Mouse (Mus musculus) cerebellum, adult (tissue): ENCODE results near the gene Ggta1.

Experiments used
- ATAC-seq: cut with Nextera tagmentation; 2 replicates; pipeline ENCODE4 v1.9.2; 2017; ENCODE audit warnings: mild to moderate bottlenecking, moderate library complexity, mixed read lengths; ENCODE audit not compliant: insufficient number of reproducible peaks, low FRiP score, low TSS enrichment

The Ggta1 gene

DNA sequence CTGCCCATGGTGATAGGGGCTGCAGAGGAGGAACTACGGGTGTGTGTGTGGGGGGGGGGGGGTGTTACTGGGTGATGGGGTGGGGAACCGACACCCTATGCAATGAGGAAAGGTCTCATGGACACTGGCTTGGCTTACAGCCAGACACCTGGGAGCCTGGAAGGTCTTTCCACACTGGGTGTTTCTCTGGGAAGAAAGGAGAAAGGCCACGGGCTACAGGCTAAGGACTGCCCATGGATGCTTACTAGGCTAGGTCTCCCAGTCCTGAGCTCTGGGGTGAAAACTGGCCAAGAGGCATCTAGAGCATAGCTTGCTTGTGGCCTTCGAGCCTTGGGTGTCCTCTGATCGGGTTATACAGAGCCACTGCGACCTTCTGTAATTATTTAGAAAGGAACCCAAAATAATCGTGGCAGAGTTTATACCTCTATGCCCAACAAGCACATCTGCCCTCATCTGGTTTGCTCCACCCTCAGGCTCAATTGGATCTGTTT is at the start of gene Ggta1:
Gene Ggta1, minus strand, starts transcription at position 441 of the 491 bp plus-strand sequence.
- no peak for ATAC-seq

DNA sequence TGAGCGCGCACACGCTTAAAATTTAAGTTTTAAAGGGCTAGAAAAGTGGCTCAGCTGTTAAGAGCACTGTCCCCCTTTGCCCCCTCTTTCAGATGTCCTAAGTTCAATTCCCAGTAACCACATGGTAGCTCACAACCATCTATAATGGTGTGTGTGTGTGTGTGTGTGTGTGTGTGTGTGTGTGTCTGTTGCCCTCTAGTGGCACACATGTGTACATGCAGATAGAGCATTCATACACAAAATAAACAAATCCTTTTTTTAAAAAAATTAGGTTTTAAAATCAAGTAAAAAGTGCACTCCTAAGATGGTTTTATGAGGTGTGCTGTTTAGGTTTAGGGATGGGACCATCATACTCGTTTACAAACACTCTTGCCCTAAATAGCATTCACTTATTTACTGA is 49.2 kb upstream of the Ggta1 start:
- no peak for ATAC-seq

DNA sequence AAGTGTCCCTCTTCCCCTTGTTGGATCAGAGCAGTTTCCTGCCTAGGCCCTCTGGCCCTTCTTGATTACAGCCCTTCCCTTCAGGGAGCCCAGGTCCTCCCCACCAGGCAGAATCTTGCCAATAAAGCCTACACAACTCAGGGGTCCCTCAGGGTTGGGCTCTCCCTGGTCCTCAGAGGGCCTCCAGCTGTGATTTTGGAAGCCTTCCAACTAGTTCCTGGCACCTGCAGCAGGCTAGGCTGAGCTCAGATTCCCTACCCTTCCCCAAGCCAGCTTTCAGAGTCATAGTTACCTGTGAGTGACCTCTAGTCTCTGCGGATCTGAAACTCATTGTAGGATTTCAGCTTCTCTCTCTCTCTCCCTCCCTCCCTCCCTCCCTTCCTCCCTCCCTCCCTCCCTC is 47.9 kb upstream of the Ggta1 start:
- ATAC-seq, result no peak

DNA sequence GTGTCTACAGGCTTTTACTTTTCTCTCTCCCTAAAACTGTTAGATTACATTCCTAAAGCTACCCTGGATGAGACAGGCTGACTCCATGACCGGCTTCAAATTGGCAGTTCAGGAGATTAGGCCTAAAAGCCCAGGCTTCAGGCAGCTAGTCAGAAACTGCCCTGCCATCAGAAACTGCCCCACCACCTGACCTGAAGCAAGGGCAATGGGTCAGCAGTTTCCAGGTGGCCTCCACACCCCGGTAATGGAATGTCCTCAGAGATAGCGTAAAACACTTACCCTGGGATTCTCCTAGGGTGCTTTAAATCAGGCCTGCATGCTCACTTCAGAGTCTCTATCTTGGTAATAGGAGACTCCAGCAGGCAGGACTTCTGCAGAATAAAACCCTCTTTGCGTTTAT is 46.9 kb upstream of the Ggta1 start:
- ATAC-seq, result no peak

DNA sequence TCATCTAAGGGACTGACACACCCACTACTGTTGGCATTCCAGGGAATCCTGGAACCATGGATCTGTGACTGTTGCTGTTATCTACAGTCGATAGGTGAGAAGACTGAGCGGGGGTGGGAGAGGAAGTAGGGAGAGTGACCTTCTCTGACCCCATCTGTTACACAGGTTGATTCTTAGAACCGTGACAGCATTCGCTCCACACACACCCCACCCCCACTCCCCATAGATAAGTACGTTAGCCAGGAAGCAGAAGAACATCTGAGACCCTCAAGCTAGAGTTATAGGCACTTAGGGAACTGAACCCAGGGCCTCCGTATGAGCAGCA is 46.3 kb upstream of the Ggta1 start:
- ATAC-seq, result no peak

DNA sequence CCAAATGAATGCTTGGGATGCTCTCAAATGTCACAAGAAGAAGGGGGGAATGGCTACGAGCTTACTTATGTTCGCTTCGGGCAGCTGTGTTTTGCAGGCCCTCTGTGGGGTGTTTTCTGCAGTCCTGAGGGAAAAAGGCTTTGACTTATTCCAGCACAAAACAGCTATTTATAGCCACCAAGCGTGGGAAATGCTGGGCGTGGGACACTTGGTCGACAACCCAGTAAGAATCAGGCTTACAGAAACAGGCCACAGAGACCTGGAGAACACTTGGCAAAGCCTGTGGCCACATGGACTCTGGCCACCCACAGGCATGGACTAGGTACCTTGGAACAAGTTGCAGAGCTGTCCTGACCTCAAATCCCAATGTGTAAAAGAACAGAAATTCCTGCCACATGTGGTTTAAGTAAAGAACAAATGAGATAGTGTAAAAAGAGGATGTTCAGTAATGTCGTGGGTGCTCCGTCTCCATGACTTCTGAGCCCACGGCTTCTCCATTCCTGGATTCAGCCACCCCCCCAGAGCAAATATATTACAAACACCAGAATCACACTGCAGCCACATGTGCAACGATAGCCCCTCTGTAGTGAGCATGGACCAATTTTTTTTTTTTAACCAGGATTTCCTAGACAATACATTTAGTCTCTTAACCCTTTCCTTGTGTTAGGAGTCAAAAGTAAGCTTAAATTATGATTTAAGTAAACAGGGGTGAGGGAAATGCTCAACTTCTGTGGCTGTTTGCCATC is 45.7 kb upstream of the Ggta1 start:
- no peak for ATAC-seq

DNA sequence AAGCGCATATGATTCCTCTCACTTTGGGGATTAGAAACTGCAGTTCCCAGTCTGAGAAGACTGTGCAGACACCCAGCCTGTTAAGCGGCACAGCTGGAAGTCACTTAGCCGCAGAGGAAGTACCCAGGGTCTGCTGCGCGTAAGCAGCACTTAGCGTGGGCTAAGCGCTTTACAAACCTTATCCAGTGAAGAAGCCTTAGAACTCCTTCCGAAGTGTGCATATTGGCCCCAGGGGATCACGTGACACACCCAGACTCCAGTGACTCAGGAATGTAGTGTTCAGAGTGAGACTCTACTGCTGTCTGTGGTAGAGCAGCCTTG is 44.1 kb upstream of the Ggta1 start:
- ATAC-seq, result no peak

DNA sequence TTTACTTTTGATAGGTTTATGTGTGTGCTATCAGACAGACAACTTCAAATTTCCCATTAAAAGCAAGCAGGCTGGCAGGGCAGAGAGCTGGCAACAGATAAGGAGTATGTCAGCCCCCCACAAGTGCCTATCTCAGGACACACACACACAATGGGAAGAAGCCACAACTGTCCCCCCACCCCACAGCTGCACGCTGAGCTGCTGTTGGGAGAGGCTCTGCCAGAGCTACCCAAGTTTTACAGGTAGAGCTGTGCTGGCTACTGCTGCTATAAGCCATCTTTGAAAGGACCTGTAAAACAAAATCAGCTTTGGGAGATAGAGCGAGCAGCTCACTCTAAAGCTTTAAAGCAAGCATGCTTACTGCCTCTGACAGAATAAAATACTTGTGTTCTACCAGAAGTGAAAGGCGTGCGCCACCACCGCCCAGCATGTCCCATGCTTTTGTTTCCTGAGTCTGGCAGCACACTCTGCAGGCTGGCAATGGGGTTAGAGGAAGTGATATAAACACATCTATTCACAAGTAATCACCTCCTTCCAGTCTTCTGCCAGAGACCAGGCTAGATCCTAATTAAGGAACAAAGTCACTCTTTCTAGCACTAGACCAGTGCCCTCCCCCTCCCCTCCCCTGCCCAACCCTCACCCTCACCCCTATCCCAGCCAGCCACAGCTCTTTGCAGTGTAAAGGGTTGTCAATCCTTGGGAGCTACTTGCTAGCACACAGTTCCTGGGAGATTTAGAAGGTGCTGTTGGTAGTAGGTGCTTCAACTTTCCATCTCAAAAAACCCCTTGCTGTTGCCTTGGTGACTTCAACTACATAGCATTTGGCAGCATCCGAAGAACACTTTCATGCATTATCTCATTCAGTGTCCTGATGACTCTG is 43.5 kb upstream of the Ggta1 start:
- ATAC-seq, result no peak

DNA sequence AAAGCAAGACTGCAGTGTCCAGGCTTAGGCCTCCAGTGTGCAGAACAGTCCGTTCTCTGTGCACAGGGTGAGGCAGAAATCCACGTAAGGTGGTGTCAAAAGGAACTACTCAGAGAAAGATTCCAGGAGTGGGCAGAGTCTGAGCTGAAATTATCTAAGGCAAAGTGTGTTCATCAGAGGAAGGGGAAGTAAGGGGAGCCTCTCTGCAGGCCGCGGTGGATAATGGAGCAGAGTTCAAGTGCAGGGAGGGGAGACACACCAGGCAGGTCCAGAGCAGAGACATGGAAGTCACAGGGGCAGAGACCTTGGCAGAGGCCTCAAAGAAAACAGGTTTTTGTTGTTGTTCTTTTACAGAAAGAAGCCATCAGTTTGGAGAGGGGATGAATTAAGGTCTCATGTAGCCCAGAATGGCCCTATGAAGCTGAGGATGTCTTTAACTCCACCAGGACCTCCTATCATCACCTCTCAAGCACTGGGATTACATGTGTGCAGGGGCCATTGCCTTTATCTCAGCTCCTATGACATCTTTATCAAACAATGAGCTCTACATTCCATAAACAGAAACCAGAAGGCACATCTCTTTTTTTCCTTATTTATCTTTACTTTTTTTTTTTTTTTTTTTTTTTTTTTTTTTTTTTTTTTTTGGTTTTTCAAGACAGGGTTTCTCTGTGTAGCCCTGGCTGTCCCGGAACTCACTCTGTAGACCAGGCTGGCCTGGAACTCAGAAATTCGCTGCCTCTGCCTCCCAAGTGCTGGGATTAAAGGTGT is 42.7 kb upstream of the Ggta1 start:
- ATAC-seq, result no peak

DNA sequence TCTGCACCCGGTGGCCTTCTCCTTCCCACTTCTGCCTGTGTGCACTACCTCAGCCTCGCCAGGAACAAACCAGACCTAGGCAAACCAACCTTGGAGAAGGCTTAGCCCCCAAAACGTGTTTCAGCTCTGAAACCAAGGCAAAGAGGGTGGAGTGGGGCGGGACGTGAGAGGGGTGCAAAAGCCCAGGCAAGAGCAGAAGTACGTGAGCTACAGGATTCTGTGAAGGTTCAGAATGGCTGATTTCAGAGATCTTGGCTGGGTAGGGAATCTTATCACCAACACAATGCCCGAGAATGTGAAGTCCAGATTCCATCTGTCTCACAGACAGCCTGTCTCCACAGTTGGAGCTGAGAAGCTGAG is 41.4 kb upstream of the Ggta1 start:
- no peak for ATAC-seq

DNA sequence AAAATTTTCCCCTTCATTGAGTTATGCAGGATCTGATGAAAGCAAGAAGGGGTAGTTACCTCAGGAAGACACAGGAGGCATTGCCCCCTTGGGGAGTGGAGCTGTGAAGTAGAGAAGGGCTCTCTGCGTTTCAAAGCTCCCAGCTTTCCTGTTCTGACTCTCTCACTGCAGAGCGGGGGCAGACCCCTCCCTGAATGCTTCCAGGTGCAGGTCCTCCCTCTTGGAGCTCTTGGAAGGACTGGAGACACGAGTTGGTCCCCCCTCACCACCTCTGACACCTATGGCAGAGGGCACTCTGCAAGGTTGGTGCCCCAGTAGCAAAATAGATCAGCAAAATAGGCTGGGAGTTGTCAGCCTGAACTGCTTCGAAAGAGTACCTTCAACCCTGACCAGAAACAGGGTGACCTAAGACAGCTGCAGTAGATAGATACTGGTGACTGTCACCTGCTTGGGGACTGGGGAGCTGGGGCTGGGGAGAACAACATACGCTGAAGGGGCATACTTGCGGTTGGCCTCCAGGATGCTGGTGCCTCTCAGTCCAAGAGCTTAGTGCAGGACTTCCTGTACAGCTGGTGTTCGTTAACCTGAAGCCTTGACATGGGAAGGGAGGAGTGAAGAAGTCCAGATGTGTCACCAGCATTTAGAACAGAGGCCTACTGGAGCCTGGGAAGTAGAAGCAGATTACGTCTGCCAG is 40.8 kb upstream of the Ggta1 start:
- no peak for ATAC-seq

DNA sequence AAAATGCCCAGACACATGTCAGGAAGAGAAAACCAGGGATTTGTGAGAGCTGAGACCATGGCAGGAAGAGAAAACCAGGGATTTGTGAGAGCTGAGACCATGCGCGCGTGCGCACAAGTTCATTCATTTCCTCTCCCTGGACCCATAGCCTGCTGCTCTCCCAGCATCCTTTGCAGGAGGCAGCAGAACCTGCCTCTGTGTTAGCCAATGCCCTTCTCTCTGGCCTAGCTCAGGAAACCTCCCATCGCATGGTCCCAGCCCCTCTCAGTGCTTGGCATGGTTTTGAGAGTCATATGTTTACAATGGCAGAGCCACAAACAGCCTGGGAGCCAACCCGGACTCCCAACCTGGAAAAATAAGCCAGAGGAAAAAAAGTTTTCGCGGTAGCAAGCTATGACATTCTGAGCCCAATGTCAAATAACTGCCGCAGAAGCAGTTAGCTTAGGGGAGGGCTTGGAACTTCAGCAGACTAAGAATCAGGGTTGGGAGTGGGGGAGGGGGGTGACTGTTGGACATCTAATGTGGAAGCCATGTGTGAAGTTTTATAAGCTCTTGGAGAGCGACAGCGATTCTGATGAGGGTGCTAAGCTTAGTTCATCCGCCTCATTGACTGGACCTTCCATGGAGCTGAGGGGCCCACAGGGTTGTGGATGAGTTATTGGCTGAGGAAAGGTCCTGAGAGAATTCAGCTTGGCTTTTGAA is 40.1 kb upstream of the Ggta1 start:
- no peak for ATAC-seq

DNA sequence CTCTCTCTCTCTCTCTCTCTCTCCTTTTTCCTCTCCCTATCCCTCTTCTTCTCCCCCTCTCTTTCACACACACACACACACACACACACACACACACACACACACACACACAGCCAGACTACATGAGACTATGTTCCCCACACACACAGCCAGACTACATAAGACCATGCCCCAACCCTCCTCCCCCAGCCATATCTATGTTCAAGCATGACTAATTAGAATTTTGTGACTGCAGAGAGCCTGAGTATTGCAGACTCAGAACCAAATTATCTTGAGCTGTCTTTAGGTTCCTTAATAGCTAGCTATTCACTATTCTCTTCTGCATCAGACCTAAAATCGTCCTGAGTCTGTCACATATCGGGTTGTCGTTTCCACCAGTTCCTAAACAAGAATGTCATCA is 39.5 kb upstream of the Ggta1 start:
- ATAC-seq, result no peak

DNA sequence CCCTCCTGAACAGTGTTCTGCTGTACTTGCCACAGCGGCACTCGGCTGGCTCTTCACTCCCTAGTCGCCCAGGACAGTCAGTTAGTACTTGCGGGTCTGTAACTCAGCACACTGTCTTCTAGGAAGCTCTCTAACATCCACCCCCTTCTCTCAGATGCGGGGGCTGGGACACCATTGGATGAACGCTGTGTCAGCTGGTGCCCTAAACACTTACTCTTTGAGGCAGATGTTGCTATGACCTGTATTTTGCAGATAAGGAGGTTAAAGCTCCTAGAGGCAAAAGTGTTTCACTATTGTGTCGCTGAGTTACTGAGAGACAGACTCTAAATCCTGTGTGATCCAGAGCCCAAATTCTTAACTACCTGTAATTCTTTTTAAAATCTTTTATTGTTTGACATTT is 36.4 kb upstream of the Ggta1 start:
- no peak for ATAC-seq

DNA sequence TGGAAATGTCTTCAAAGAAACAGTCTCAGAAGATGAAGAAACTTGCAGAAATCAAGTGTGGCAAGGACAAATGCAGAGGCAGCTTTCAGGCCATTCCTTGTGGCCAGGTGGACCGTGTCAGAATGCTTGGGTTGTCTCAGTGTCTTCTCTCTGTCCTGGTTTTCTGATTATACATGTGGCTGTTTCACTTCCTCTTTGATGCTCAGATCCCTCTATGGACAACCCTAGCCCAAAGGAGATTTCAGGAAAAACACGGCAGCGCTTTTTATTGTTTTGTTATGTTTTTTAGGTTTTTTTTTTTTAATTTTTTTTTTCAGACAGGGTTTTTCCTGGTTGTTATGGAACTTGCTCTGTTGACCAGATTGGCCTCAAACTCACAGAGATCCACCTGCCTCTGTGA is 35.9 kb upstream of the Ggta1 start:
- no peak for ATAC-seq

DNA sequence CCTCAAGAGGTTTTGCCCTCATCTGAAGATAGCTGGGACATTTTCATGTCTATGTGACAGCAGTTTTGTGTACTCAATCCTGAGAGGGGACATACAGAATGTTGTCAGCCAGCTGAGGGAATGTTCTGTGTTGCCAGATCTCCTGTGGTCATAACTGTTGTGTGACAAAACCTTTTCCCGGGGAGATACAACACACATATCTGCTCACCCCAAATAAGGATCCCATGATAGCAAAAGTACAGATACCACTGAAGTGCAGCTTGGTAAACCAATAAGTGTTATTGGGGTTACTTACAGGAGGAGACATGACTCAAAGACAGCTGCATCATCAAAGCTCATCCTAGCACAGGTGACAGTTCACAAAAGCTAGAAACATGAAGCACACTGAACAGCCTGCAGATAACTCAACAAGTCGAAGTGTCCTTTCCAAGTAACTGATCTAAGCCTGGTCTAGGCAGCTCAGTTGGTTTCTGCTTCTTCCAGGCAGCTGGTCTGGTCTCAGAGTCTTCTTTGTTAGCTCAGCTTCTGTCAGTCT is 34.7 kb upstream of the Ggta1 start:
- no peak for ATAC-seq

DNA sequence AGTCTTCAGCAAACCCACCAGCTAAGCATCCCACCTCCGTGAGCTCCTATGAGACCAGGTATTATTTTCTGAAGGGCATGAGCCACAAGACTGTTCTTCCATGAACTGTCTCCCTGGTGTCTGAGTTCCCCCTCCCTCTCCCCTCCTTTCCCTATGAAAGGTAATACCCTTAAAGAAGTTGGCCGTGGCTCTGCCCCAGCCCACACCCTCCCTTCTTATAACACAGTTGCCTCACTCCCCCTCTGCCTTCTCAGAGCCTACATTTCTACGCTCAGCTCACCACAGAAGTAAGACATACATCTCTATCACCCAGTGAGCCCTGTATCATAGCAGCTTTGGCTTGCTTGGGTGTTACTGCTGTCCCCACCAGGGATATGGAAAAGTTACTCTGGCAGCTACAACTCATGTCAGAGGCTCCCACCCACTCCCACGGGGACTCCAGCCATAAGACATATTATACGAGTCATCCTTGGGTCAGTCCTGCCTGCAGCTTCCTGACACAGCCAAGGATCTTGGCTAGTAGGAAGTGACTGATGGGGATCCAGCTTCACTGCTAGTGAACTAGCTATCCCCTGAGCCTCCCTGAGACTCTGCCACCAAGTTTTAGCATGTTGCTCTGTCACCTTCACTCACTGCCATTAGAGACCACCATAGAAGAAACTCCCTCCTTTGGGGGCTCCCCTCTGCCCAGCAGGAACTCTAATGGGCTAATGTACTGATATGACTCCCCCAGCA is 33.4 kb upstream of the Ggta1 start:
- no peak for ATAC-seq

DNA sequence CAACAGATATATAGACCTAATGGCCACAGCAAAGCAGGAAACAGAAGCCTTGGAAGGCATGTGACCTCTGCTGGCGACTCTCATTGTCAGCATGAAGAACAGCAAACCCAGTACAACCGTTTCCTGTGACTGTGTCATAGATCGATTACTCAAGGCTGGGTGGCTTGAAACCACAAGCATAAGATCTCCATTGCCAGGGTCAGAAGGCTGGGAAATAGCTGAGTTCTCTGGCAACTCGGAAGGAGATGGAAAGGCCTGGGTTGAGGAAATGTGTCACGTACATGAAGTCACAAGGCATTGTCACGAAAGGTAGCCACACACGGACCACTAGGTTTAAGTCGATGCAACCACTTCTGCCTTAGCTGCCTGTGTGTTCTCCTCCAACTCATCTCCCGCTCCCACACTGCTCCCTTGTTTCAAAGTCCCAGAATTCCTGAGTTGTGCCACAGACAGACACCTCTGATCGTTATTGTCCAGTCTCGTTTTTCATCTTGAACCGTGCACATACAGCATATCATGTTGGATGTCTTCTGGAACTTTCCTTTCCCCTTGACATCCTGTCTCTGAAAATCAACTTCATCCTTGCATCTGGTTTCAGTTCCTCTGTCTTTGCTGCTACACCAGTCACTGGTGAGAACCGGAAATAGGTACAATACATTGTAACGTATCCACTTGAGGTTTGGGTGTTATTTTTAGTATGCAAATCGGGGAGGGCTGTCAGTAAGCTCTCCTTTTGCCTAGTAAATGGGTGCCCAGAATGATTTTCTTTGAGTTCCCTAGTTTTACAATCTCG is 32.7 kb upstream of the Ggta1 start:
- no peak for ATAC-seq
